Mouse (Mus musculus) heart, postnatal 4 days (tissue): ENCODE measurements around the gene Ttc39d. TPM values are rescaled to one million over a fixed set of nuclear protein-coding genes. Genes with fewer than 3 reads are reported as not detected.
A peak's percentile ranks its signal among the peaks of the same experiment; 100 is the strongest.
"Not testable (repeated sequence)": the region's sequence is repeated elsewhere in the genome, so short reads cannot be mapped to it uniquely, and the experiment has no call there.

Source experiments
- DNase-seq: peaks from one replicate; pipeline ENCODE4 v3.0.0; 2021
- total RNA-seq, 2 experiments: library from RNA; stranded (reverse); gene quantifications; 2 replicates each; pipeline ENCODE4 v1.2.3; 2021

Ttc39d gene
- total RNA-seq, result not detected

- DNase-seq, result peak; percentile 99
Measured at GRCm38 (mm10) chr17:80206671-80207581, at the start of gene Ttc39d, which contains the start of gene Srsf7. Gene Ttc39d (plus strand): TSS chr17:80207460. Gene Srsf7 (minus strand): TSS chr17:80207307.

GRCm38 (mm10) chr17:80157489-80157888 lies 49.8 kb upstream of the Ttc39d start:
- peak; percentile 25 for DNase-seq

- DNase-seq, result peak; percentile 85
Measured at GRCm38 (mm10) chr17:80160454-80160853, 46.8 kb upstream of the Ttc39d start.

GRCm38 (mm10) chr17:80163991-80164390 lies 43.3 kb upstream of the Ttc39d start:
- no peak for DNase-seq

- peak; percentile 61 for DNase-seq
Measured at GRCm38 (mm10) chr17:80165741-80166140, 41.5 kb upstream of the Ttc39d start.

GRCm38 (mm10) chr17:80166346-80166745 lies 40.9 kb upstream of the Ttc39d start:
- no peak for DNase-seq

GRCm38 (mm10) chr17:80167436-80167835 lies 39.8 kb upstream of the Ttc39d start:
- no peak for DNase-seq

- peak; percentile 33 for DNase-seq
Measured at GRCm38 (mm10) chr17:80167851-80168251, 39.4 kb upstream of the Ttc39d start.

- peak; percentile 60 for DNase-seq
Measured at GRCm38 (mm10) chr17:80168425-80169182, 38.7 kb upstream of the Ttc39d start.

- no peak for DNase-seq
Measured at GRCm38 (mm10) chr17:80169792-80170191, 37.5 kb upstream of the Ttc39d start.

GRCm38 (mm10) chr17:80170951-80171350 lies 36.3 kb upstream of the Ttc39d start:
- DNase-seq, result no peak

GRCm38 (mm10) chr17:80171948-80172347 lies 35.3 kb upstream of the Ttc39d start:
- no peak for DNase-seq

GRCm38 (mm10) chr17:80172761-80173160 lies 34.5 kb upstream of the Ttc39d start:
- no peak for DNase-seq

GRCm38 (mm10) chr17:80173708-80174107 lies 33.6 kb upstream of the Ttc39d start:
- DNase-seq, result no peak

GRCm38 (mm10) chr17:80174146-80174545 lies 33.1 kb upstream of the Ttc39d start:
- no peak for DNase-seq

- DNase-seq, result no peak
Measured at GRCm38 (mm10) chr17:80174699-80175385, 32.4 kb upstream of the Ttc39d start.

- no peak for DNase-seq
Measured at GRCm38 (mm10) chr17:80175386-80175739, 31.9 kb upstream of the Ttc39d start.

- DNase-seq, result no peak
Measured at GRCm38 (mm10) chr17:80175966-80176365, 31.3 kb upstream of the Ttc39d start.

GRCm38 (mm10) chr17:80178846-80179245 lies 28.4 kb upstream of the Ttc39d start:
- DNase-seq, result not testable (repeated sequence)

GRCm38 (mm10) chr17:80179959-80180358 lies 27.3 kb upstream of the Ttc39d start:
- DNase-seq, result peak; percentile 85

- no peak for DNase-seq
Measured at GRCm38 (mm10) chr17:80180468-80180867, 26.8 kb upstream of the Ttc39d start.

- DNase-seq, result no peak
Measured at GRCm38 (mm10) chr17:80183615-80184014, 23.6 kb upstream of the Ttc39d start.

- no peak for DNase-seq
Measured at GRCm38 (mm10) chr17:80193075-80193474, 14.2 kb upstream of the Ttc39d start.
